Mouse (Mus musculus) hematopoietic stem cell, adult 5-6 weeks (primary cell): ENCODE data around the gene Fam171a1. TPM values are rescaled to one million over a fixed set of nuclear protein-coding genes. Genes with fewer than 3 reads are reported as not detected.

Experiments used
- ATAC-seq, 2 experiments: fragments of 125-278 bp in 1 of 2; replicated peaks in 1 of 2; 2 replicates each; pipeline ENCODE4 v1.8.0; 2016 to 2017; ENCODE audit warnings: inconsistent platforms in 2 of 2, mild to moderate bottlenecking in 2 of 2, moderate number of reproducible peaks in 2 of 2, low read depth in 1 of 2, moderate TSS enrichment in 1 of 2; ENCODE audit not compliant: low FRiP score in 2 of 2, poor library complexity in 2 of 2, severe bottlenecking in 2 of 2, insufficient read depth in 1 of 2, low TSS enrichment in 1 of 2
- total RNA-seq: library from RNA; stranded (forward); fragments of 172-1452, 232-1000 nt; gene quantifications from 2 replicates; pipeline ENCODE4 v1.2.3, GENCODE M21; 2017

The Fam171a1 gene
- total RNA-seq, 1 experiment from 2014 or later = 21.2 TPM

GRCm38 (mm10) chr2:3128910-3129309 lies 14.9 kb downstream of the Fam171a1 start:
- no peak for ATAC-seq

DNA sequence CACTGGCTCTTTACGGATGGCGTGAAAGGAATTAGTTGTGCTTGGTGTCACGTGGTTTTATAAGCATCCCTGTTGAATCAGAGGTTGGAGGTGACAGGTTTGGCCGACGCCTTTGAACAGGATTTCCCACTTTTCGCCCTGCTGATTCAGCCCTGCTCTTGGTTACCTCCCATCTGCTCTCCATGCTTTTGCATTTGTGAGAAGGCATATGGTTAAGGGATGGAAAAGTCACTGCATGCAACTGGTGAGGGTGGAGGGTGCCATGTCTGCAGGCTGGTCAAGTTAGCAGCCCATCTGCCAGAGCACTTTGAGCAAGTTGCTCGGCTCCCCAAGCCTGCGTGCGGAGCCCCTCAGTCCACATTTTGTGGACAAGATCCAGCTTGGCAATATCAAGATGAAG lies 18.4 kb downstream of the Fam171a1 start:
- no peak for ATAC-seq

- no peak for ATAC-seq
Observed at GRCm38 (mm10) chr2:3134580-3135296, 20.7 kb downstream of the Fam171a1 start.

- no peak for ATAC-seq
Observed at GRCm38 (mm10) chr2:3135297-3135684, 21.3 kb downstream of the Fam171a1 start.

GRCm38 (mm10) chr2:3138308-3138707 lies 24.3 kb downstream of the Fam171a1 start:
- ATAC-seq = no peak

- no peak for ATAC-seq
Observed at GRCm38 (mm10) chr2:3139065-3139464, 25.0 kb downstream of the Fam171a1 start.

DNA sequence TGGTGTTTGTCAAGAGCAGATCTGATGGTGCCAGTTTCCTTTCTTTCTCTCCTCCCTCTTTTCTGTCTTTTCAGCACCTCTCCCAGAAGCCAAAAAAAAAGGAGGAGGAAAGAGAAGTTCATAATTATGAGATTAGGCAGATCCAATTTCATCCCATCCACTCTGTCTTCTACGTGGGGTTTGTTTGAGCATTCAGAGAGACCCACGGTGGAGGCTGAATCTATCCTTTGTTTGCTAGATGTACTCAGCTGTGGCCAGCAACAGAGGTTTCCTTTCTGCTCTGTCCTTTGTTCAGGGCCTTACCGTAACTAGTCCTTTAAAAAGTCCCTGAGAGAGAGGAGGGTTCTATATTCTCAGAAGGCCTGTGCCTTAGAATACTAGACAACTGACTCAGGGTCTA lies 25.6 kb downstream of the Fam171a1 start:
- no peak for ATAC-seq

- no peak for ATAC-seq
Observed at GRCm38 (mm10) chr2:3140585-3140984, 26.6 kb downstream of the Fam171a1 start.

GRCm38 (mm10) chr2:3141804-3142203 lies 27.8 kb downstream of the Fam171a1 start:
- no peak for ATAC-seq

DNA sequence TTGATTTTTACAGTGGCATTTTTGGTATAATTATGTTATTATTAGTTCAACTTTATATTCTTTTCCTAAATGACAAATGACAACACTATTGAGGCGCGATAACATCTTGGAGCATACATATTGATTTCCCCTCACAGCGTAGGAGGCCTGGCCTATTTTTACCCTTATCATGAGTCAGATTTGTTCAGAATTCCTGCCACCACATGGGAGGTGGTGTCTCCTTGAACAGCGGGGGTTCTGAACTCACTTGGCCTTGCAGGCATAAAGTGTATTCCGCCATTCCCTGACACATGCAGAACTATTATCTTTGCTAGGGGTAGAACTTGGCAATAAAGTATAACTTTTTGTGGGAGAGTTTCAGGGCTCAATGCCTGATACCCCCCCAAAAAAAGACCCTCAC lies 30.3 kb downstream of the Fam171a1 start:
- ATAC-seq = no peak

- ATAC-seq = no peak
Observed at GRCm38 (mm10) chr2:3147550-3148157, 33.6 kb downstream of the Fam171a1 start.

DNA sequence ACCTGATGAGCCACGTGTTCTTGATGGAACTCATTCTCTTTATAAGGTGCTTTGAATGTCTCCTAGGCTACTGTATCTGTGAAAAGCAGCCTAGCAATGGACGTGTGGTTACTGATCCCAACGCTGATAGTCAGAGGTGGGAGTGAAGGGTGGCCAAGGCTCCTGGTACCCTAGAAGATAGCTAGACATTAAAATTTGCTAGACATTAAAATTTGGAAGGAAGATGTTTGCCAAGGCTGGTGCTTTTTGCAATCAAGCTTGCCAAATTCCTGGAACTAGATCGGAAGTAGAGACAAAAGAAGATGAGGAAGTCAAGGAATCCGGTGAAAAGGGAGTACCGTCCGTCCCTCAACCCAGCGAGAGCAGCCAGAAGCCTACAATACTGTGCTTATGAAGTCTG lies 34.7 kb downstream of the Fam171a1 start:
- ATAC-seq = no peak

- ATAC-seq = no peak
Observed at GRCm38 (mm10) chr2:3150324-3150723, 36.3 kb downstream of the Fam171a1 start.

DNA sequence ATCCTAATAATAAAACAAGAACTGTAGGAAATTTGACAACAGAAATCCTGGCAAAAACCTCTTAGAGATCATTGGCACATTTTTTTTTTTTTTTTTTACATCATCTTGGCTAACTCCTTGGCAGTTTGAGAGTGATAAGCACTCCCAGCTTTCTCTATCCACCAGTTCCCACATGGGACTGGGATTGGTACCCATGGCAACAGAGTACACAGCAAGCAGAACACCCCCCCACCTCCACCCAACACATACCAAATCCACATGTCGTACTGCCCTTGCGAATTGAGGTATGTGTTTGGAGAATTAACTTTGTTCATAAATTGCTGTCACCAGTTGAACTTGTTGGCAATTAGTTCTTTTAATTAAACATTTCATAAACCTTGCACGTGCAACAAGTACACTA lies 37.3 kb downstream of the Fam171a1 start:
- no peak for ATAC-seq

DNA sequence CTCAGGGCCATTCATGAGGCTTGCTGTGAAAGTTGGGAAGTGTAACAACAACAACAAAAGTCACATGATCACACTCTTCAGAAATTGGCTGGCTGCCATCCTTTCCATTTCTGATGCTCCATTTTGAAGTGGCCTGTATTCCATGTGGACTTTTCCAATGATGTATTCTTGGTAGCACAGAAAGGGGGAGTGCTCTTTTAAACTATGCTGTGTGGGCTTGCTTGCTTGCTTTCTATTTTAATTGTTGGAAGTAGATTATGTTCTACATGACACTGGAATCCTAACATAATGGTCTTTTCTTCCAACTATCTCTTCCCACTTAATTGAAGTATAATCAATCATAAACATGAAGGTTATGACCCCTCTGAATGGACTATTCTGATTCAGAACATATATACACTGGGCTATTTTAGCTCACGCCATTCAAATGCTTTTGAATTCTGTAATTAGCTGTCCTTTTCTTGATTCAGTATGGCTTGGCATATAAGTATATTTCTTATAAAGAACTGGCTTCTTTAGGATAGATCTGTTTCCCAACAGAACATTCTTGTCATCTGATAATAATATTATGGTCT lies 40.2 kb downstream of the Fam171a1 start:
- no peak for ATAC-seq

DNA sequence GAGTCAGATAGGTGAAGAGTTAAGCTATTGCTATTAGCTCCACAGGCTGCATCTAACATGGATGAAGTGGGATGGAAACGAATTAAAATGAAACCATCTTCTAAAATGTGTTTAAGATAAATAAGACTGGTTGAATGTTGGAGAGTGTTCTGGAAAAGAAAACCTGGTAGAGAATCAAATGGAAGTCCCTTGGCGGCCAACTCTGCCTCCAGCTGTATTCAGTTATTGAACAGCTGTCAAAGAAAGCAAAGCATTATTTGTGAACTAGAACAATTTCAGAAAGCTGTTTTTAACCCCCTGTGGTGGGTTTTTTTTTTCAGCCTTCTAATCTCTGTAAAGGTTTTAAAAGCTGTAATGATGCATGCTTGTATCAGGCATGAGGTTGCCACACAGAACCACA lies 41.0 kb downstream of the Fam171a1 start:
- no peak for ATAC-seq

- ATAC-seq = no peak
Observed at GRCm38 (mm10) chr2:3157030-3157429, 43.0 kb downstream of the Fam171a1 start.

- no peak for ATAC-seq
Observed at GRCm38 (mm10) chr2:3157661-3158344, 43.8 kb downstream of the Fam171a1 start.
